Mouse (Mus musculus): ENCODE results near the gene Rhpn2. TPM values are rescaled to one million over a fixed set of nuclear protein-coding genes. Genes with fewer than 3 reads are reported as not detected.
A peak's percentile ranks its signal among the peaks of the same experiment; 100 is the strongest.

Rhpn2 gene
- total RNA-seq, 2 experiments from 2014 or later: 4.4 to 6.0 TPM

- no peak for DNase-seq (ENCODE audit: low spot score)
- intact Hi-C loops (cut with DNase I): no loop called here
Observed at GRCm38 (mm10) chr7:35380351-35380750, 46.4 kb downstream of the Rhpn2 start.

GRCm38 (mm10) chr7:35381861-35382260 is 47.9 kb downstream of the Rhpn2 start:
- intact Hi-C loops (cut with DNase I): no loop called here
- no peak for DNase-seq (ENCODE audit: low spot score)

GRCm38 (mm10) chr7:35382706-35383353 is 48.9 kb downstream of the Rhpn2 start:
- intact Hi-C loops (cut with DNase I): no loop called here
- no peak for DNase-seq (ENCODE audit: low spot score)

GRCm38 (mm10) chr7:35386525-35386952 is 52.6 kb downstream of the Rhpn2 start:
- DNase-seq (ENCODE audit: low spot score): no peak
- intact Hi-C loops (cut with DNase I): no loop called here

GRCm38 (mm10) chr7:35388694-35389093 is 54.7 kb downstream of the Rhpn2 start:
- intact Hi-C loops (cut with DNase I): no loop called here
- no peak for DNase-seq (ENCODE audit: low spot score)

- DNase-seq (ENCODE audit: low spot score): no peak
- intact Hi-C loops (cut with DNase I): loop anchor here (5.0 to 10.0 kb wide), 3 partner anchors 76 to 252 kb away; partner anchors contain the start of genes Gpatch1 and Pdcd5
Observed at GRCm38 (mm10) chr7:35392935-35393334, 59.0 kb downstream of the Rhpn2 start.

GRCm38 (mm10) chr7:35395734-35396456 is 61.9 kb downstream of the Rhpn2 start:
- intact Hi-C loops (cut with DNase I): loop anchor here (2.0 to 10.0 kb wide), 2 partner anchors 59 to 249 kb away; partner anchors contain the start of gene Pdcd5
- DNase-seq (ENCODE audit: low spot score): no peak

GRCm38 (mm10) chr7:35396542-35397168 is 62.7 kb downstream of the Rhpn2 start, which contains the start of the genes Faap24 and Cep89:
Gene Faap24, minus strand, starts transcription at chr7:35396836.
Gene Cep89, plus strand, starts transcription at chr7:35397035.
- intact Hi-C loops (cut with DNase I): loop anchor here (10.0 kb wide), 1 partner anchor 248 kb away; the partner anchor contains the start of gene Pdcd5

GRCm38 (mm10) chr7:35401169-35401568 is 67.2 kb downstream of the Rhpn2 start:
- intact Hi-C loops (cut with DNase I): no loop called here

More at GRCm38 (mm10) chr7:35396542-35397168, 62.7 kb downstream of the Rhpn2 start, which contains the start of the genes Faap24 and Cep89:
- DNase-seq (ENCODE audit: low spot score): peak; percentile 90

GRCm38 (mm10) chr7:35415226-35415625 is 81.3 kb downstream of the Rhpn2 start:
- DNase-seq (ENCODE audit: low spot score): no peak
- intact Hi-C loops (cut with DNase I): no loop called here

More at GRCm38 (mm10) chr7:35401169-35401568, 67.2 kb downstream of the Rhpn2 start:
- DNase-seq (ENCODE audit: low spot score): no peak

GRCm38 (mm10) chr7:35415801-35416653 is 82.1 kb downstream of the Rhpn2 start:
- no peak for DNase-seq (ENCODE audit: low spot score)
- intact Hi-C loops (cut with DNase I): no loop called here

- no peak for DNase-seq (ENCODE audit: low spot score)
- intact Hi-C loops (cut with DNase I): no loop called here
Observed at GRCm38 (mm10) chr7:35416654-35416948, 82.6 kb downstream of the Rhpn2 start.

GRCm38 (mm10) chr7:35423071-35423470 is 89.1 kb downstream of the Rhpn2 start:
- intact Hi-C loops (cut with DNase I): no loop called here
- no peak for DNase-seq (ENCODE audit: low spot score)

- no peak for DNase-seq (ENCODE audit: low spot score)
- intact Hi-C loops (cut with DNase I): no loop called here
Observed at GRCm38 (mm10) chr7:35428146-35428545, 94.2 kb downstream of the Rhpn2 start.

GRCm38 (mm10) chr7:35435266-35435665 is 101.3 kb downstream of the Rhpn2 start:
- no peak for DNase-seq (ENCODE audit: low spot score)
- intact Hi-C loops (cut with DNase I): no loop called here

Other genes starting within 250 kb of the Rhpn2 start
- gene Cebpa, start 214.9 kb upstream of the Rhpn2 start, total RNA-seq (2021): 1 to 10 TPM; 5.8 to 6.1 TPM
- under 1 TPM; 0.26 to 0.78 TPM for gene Slc7a10, start 147.8 kb upstream of the Rhpn2 start, total RNA-seq (2021)
- 1 to 10 TPM; 7.7 to 8.8 TPM for gene Lrp3, start 118.7 kb upstream of the Rhpn2 start, total RNA-seq (2021)
- gene Gpatch1, start 15.7 kb upstream of the Rhpn2 start, total RNA-seq (2021): 1 to 10 TPM; 8.8 to 9.9 TPM
- gene Faap24, start 62.7 kb downstream of the Rhpn2 start, total RNA-seq (2021): 1 to 10 TPM; 1.6 to 2.1 TPM
- 10 to 100 TPM; 14.1 to 18.9 TPM for gene Cep89, start 62.9 kb downstream of the Rhpn2 start, total RNA-seq (2021)
- not detected for gene Slc7a9, start 114.6 kb downstream of the Rhpn2 start, total RNA-seq (2021)
- under 1 TPM in 1 of 2 experiments, not detected in 1; 0.42 TPM for gene Tdrd12, start 203.6 kb downstream of the Rhpn2 start, total RNA-seq (2021)
- 10 to 100 TPM; 75.1 to 83.7 TPM for gene Nudt19, start 222.1 kb downstream of the Rhpn2 start, total RNA-seq (2021)

All from heart, postnatal 25 days (tissue).